Mouse (Mus musculus): ENCODE measurements around the gene Tmem56. TPM values are rescaled to one million over a fixed set of nuclear protein-coding genes. Genes with fewer than 3 reads are reported as not detected.

The Tmem56 gene
- total and polyA plus RNA-seq, 2 experiments from 2014 or later: 3.3 to 15.0 TPM

DNA sequence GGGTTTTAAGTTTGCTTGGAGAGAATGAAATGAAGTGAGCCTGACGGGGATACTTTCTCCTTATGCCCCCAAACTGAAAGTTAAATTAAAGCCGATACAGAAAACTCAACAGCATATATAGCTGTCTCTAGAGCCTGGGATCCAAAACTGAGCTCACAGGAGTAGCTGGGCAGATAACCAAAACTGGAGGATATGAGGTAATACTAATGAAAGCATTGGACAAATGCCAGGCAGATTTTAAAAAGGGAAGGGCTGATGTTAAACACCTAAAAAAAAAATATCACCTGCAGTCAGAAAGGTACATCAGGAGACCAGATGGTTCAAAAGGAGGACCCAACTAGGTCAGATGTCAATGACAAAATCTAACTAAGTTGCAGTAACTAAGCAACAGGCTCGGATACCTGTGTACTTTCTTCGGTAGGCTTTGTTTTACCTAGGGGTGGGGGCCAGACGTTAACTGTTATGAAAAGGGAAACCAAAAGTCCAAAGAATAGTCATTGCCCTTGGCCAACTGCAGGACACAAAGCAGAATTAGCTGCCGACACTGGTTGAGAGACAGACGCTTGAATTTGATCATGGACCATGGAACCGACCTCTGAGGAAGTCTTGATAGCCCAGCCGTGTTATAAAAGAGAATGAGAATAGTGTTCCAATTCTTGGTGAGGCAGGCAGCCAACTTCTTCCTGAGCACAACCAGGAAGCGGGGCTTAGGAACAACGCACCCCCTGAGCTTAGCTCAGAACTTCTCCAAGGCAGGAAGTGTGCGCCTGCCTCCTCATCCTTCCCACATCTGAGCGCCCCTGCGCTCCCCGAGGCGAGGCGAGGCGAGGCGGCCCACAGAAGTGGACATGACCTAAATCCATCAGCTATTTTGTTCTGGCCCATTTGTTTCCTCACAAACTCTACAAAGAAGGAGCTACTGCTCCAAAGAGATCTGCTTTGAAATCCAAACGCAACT is 24.1 kb downstream of the Tmem56 start:
- no peak overlapping the region for H3K4me3 ChIP-seq (ENCODE audit: low read depth, low read length)
- no peak overlapping the region for H3K4me2 ChIP-seq (ENCODE audit: low read depth, low read length, poor library complexity, severe bottlenecking)
- H3K9ac ChIP-seq (replicated peaks; ENCODE audit: low read length, poor library complexity, severe bottlenecking): no peak overlapping the region
- H3K36me3 ChIP-seq (ENCODE audit: insufficient read depth, low read length): no peaks in the 10 kb centered on the region
- no peak overlapping the region for H3K27ac ChIP-seq (ENCODE audit: low read depth, low read length)
- no peaks in the 10 kb centered on the region for H3K9me3 ChIP-seq (ENCODE audit: low read length)
- DNase-seq (ENCODE audit: low spot score) (no peak), ATAC-seq (ENCODE audit: low FRiP score) (no peak)
- no peaks in the 10 kb centered on the region for H3K4me1 ChIP-seq (ENCODE audit: insufficient read depth, low read length)
- WGBS: 76% methylated on average over 20 of the region's 20 CpGs
- no peak for TF ChIP-seq CTCF (IDR thresholded peaks at IDR 0.05)
- H3K27me3 ChIP-seq (ENCODE audit: insufficient read depth, low read length): no peaks in the 10 kb centered on the region

DNA sequence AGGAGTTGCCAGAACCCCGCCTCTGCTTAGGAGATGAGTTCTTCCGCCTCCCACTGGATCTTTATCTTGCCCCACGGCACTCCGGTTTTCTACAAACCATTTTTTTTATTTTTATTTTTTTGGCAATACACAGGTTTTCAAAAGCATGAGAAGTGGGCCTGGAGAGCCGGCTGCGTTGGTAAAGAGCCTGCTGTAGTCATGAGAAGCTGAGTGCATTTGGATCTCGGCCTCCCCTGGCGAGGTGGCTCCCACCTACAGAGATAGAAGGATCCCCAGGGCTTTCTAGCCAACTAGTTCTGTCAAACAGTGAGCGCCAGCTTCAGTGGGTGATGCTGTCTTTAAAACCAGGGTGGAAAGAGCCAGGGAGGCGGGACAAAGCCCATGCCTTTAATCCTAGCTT is 25.5 kb downstream of the Tmem56 start:
- Histone ChIP-seq H3K9me3 (ENCODE audit: low read length) (no peaks in the 10 kb centered on the region), H3K4me3 (ENCODE audit: low read depth, low read length) (no peak overlapping the region), H3K27ac (ENCODE audit: low read depth, low read length) (no peak overlapping the region), H3K4me1 (ENCODE audit: insufficient read depth, low read length) (no peaks in the 10 kb centered on the region), H3K27me3 (ENCODE audit: insufficient read depth, low read length) (no peaks in the 10 kb centered on the region), H3K4me2 (ENCODE audit: low read depth, low read length, poor library complexity, severe bottlenecking) (no peak overlapping the region), H3K9ac (replicated peaks; ENCODE audit: low read length, poor library complexity, severe bottlenecking) (no peak overlapping the region), H3K36me3 (ENCODE audit: insufficient read depth, low read length) (no peaks in the 10 kb centered on the region)
- DNase-seq (ENCODE audit: low spot score) (no peak), ATAC-seq (ENCODE audit: low FRiP score) (no peak)
- TF ChIP-seq CTCF (IDR thresholded peaks at IDR 0.05): no peak
- WGBS: 77% methylated on average over 10 of the region's 10 CpGs

GRCm38 (mm10) chr3:121256131-121256530 is 26.8 kb downstream of the Tmem56 start:
- no peak overlapping the region for H3K27ac ChIP-seq (ENCODE audit: low read depth, low read length)
- H3K9me3 ChIP-seq (ENCODE audit: low read length): no peaks in the 10 kb centered on the region
- no peak overlapping the region for H3K4me2 ChIP-seq (ENCODE audit: low read depth, low read length, poor library complexity, severe bottlenecking)
- no peak for TF ChIP-seq CTCF (IDR thresholded peaks at IDR 0.05)
- H3K4me3 ChIP-seq (ENCODE audit: low read depth, low read length): no peak overlapping the region
- ATAC-seq (ENCODE audit: low FRiP score) (no peak), DNase-seq (ENCODE audit: low spot score) (no peak)
- 92% methylated on average over 8 of the region's 8 CpGs for WGBS
- H3K4me1 ChIP-seq (ENCODE audit: insufficient read depth, low read length): no peaks in the 10 kb centered on the region
- H3K36me3 ChIP-seq (ENCODE audit: insufficient read depth, low read length): no peaks in the 10 kb centered on the region
- H3K27me3 ChIP-seq (ENCODE audit: insufficient read depth, low read length): no peaks in the 10 kb centered on the region
- no peak overlapping the region for H3K9ac ChIP-seq (replicated peaks; ENCODE audit: low read length, poor library complexity, severe bottlenecking)

DNA sequence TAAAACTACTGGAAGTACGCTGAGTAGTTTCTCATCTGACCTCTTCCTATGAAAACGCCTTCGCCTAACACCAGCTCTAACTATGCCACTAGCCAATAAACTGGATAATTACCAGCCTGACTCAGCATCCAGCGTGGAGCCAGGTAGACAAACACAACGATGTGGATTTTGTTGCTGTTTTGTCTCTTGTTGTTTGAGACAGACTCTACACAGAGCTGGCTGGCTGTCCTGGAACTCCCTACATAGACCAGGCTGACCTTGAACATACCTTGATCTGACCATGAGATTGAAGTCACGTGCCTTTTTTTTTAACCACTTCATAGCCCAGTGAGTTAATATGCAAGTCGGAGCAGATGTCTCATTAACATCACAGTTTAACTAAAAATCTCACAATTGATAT is 27.4 kb downstream of the Tmem56 start:
- no peak for DNase-seq (ENCODE audit: low spot score)
- Histone ChIP-seq H3K4me1 (ENCODE audit: insufficient read depth, low read length) (0 out of 2 replicates have a peak, but pooled peaks cover 5% of the 10 kb centered on the region), H3K27me3 (ENCODE audit: insufficient read depth, low read length) (no peaks in the 10 kb centered on the region), H3K27ac (ENCODE audit: low read depth, low read length) (no peak overlapping the region), H3K9ac (replicated peaks; ENCODE audit: low read length, poor library complexity, severe bottlenecking) (no peak overlapping the region), H3K36me3 (ENCODE audit: insufficient read depth, low read length) (no peaks in the 10 kb centered on the region), H3K4me2 (ENCODE audit: low read depth, low read length, poor library complexity, severe bottlenecking) (no peak overlapping the region), H3K4me3 (ENCODE audit: low read depth, low read length) (no peak overlapping the region), H3K9me3 (ENCODE audit: low read length) (no peaks in the 10 kb centered on the region)
- ATAC-seq (ENCODE audit: low FRiP score): no peak
- WGBS: 94% methylated on average over 7 of the region's 7 CpGs
- no peak for TF ChIP-seq CTCF (IDR thresholded peaks at IDR 0.05)

DNA sequence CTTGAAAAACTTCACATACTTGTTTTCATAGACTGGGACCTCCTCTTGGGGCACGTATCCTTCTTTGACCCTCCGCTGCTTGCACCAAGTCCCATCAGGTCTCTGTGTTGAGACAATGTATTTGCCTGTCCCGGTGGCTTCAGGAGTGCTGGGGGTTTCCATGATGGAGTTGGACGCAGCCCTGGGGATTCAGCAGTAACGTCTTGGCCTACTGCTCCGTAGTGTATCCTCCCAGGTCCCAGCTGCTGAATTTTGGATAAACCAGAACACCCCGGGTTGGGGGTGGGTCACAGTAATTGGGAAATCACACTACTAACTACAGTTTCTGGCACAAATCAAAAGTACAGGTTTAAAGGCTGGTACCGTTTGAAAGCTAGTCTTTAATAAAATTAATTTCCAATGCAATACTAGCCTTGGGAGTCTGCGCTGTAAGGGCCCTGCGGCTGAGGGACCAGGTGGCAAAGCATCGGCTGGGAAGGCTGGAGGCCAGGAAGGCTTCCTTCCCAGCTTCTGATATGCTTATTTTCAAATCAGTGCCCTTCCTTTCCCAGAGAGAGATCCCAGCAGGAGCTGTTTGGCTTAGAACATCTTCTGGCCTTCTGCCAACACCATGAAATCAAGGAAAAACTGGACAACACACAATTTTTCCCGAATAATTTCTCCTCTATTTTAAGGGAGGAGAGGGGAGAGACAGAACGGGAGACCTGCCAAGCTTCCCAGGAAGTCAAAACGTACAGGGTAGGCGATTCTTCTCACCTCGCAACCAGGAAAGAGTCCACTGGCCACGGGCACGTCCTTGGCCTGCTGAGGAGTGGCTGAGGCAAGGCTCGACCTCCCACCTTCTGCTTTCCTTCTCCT is 32.1 kb downstream of the Tmem56 start:
- 65% methylated on average over 19 of the region's 19 CpGs for WGBS
- Histone ChIP-seq H3K36me3 (ENCODE audit: insufficient read depth, low read length) (no peaks in the 10 kb centered on the region), H3K27me3 (ENCODE audit: insufficient read depth, low read length) (no peaks in the 10 kb centered on the region), H3K4me1 (ENCODE audit: insufficient read depth, low read length) (0 out of 2 replicates have a peak, but pooled peaks cover 5% of the 10 kb centered on the region), H3K9me3 (ENCODE audit: low read length) (no peaks in the 10 kb centered on the region), H3K27ac (ENCODE audit: low read depth, low read length) (no peak overlapping the region), H3K4me2 (ENCODE audit: low read depth, low read length, poor library complexity, severe bottlenecking) (no peak overlapping the region), H3K4me3 (ENCODE audit: low read depth, low read length) (no peak overlapping the region), H3K9ac (replicated peaks; ENCODE audit: low read length, poor library complexity, severe bottlenecking) (no peak overlapping the region)
- ATAC-seq (ENCODE audit: low FRiP score): no peak
- peak; percentile 64 for DNase-seq (ENCODE audit: low spot score)
- TF ChIP-seq CTCF (IDR thresholded peaks at IDR 0.05): no peak
